Mouse (Mus musculus): ENCODE data around the gene Topors. TPM values are rescaled to one million over a fixed set of nuclear protein-coding genes. Genes with fewer than 3 reads are reported as not detected.
A peak's percentile ranks its signal among the peaks of the same experiment; 100 is the strongest.
"Not testable (repeated sequence)": the region's sequence is repeated elsewhere in the genome, so short reads cannot be mapped to it uniquely, and the experiment has no call there.

The Topors gene
- 26.7 and 27.2 TPM in 2 replicates for polyA plus RNA-seq (2015; fragmentation: Nextera tagmentation; extraction: Ambion mirVana)

DNA sequence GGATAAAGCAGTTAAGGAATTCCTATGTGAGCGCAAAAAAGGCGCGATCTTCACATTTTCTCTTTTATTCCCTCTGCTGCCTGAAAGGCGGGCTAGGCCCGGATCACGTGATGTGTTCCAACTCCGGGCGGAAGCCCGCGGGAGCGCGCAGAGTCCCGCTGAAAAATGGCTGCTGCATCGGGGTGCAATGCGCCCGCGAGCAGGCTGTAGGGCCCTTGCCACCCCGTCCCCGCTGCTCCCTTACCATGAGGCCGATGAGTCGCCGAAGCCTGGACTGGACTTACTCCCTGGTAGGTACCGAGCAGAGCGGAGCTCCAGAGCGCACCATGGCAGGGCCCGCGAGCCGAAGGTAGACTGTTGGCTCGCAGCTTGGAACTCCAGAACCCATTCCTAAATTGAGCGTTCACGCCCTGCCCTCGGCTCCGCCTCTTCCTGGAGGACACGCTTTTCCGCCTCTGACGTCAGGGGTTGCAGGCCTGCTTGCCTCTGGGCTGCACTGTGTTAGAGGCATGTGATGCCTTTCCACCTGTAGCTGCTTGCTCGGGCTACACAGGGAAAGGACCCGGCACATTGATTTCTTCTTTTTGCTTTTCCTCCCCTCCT lies at the start of gene Topors, which contains the start of gene Smim27:
Gene Topors (minus strand): TSS at position 421 of the 603 bp plus-strand sequence.
Gene Smim27 (plus strand): TSS at position 150 of the 603 bp plus-strand sequence.
- Histone ChIP-seq H3K27ac (replicated peaks) (peak within 1 kb of the TSS; percentile 99), H3K9ac (peak within 1 kb of the TSS; percentile 97), H3K4me1 (peaks cover 39% of the 10 kb centered on the region), H3K4me2 (peak within 1 kb of the TSS; percentile 98), H3K9me3 (no peaks in the 10 kb centered on the region), H3K4me3 (peak within 1 kb of the TSS; percentile 89), H3K36me3 (peaks cover 66% of the 10 kb centered on the region), H3K27me3 (replicated peaks) (no peaks in the 10 kb centered on the region)
- peak; percentile 94 for ATAC-seq (ENCODE audit: extremely low read depth, insufficient number of reproducible peaks, low FRiP score, low TSS enrichment)
- under 1% methylated on average over 38 of the region's 38 CpGs for WGBS

DNA sequence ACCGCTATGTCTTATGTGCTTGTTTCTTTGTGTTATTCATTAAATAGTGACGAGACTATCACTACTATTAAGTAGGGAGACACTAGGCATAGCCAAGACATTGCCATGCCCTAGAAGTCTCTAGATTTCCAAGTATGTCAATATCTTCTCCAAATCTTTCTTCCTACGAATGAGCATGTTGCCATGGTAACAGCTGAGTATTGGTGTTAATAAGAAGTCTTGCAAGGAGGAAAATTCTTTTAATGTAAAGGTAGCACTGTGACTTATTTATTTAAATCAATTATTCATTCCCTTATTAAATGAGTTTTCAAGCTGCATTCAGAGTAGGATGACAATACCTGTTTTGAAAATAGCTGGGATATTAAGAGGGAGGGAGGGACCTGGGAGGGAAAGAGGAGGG lies 47.8 kb upstream of the Topors start:
- no peak overlapping the region for H3K4me3 ChIP-seq

DNA sequence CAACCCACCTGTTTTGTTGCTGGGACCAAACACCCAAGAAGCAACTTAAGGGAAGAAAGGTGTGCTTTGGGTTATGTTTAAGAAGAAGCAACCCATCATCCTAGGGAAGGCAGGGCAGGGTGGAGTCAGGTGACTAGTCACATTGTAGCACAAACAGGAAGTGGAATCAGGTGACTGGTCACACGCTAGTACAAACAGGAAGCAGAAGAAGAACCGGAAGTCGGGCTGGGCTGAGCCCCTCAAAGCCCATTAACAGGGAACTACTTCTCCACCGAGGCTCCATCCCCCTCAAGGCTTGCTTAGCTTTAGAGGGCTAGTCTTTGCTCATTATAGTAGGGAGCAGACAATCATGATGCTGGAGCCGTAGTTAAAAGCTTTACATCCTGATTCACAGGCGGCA lies 43.4 kb upstream of the Topors start:
- no peak for ATAC-seq (ENCODE audit: extremely low read depth, insufficient number of reproducible peaks, low FRiP score, low TSS enrichment)
- Histone ChIP-seq H3K4me3 (no peak overlapping the region), H3K27ac (replicated peaks) (no peak overlapping the region), H3K27me3 (replicated peaks) (no peaks in the 10 kb centered on the region; the same call in 1 of the 2 replicates), H3K9me3 (no peaks in the 10 kb centered on the region), H3K36me3 (no peaks in the 10 kb centered on the region), H3K4me1 (no peaks in the 10 kb centered on the region), H3K4me2 (no peak overlapping the region), H3K9ac (no peak overlapping the region)
- 73% methylated on average over 6 of the region's 6 CpGs for WGBS

More for the DNA sequence above, 47.8 kb upstream of the Topors start:
- H3K9me3 ChIP-seq, result no peaks in the 10 kb centered on the region
- H3K27ac ChIP-seq (replicated peaks), result no peak overlapping the region
- no peak for ATAC-seq (ENCODE audit: extremely low read depth, insufficient number of reproducible peaks, low FRiP score, low TSS enrichment)
- no peaks in the 10 kb centered on the region for H3K36me3 ChIP-seq
- no peaks in the 10 kb centered on the region for H3K4me1 ChIP-seq
- H3K4me2 ChIP-seq, result no peak overlapping the region
- no peaks in the 10 kb centered on the region for H3K27me3 ChIP-seq (replicated peaks)
- 74% methylated on average over 3 of the region's 3 CpGs for WGBS
- no peak overlapping the region for H3K9ac ChIP-seq

DNA sequence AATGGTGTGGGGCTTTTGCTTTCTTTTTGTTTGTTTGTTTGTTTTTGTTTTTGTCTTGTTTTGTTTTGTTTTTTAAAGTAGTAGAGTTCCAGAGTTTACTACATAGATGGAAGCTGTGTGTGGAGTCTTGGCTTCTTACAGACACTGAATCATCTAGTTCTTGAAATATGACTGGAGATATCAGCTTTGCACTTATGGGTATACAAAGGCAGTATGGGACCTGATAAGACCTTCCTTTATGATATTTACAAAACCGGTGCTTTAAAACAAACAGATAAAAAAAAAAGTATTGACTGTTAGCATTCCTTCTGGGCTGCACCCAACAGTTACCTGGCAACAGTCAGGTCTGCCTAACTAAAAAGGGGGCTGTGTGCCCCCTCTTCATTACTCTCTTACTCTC lies 42.6 kb upstream of the Topors start:
- no peaks in the 10 kb centered on the region for H3K36me3 ChIP-seq
- no peak overlapping the region for H3K4me3 ChIP-seq
- no peak overlapping the region for H3K27ac ChIP-seq (replicated peaks)
- 62% methylated on average over 1 of the region's 1 CpGs for WGBS
- H3K9ac ChIP-seq, result no peak overlapping the region
- ATAC-seq (ENCODE audit: extremely low read depth, insufficient number of reproducible peaks, low FRiP score, low TSS enrichment), result no peak
- no peaks in the 10 kb centered on the region; the same call in 1 of the 2 replicates for H3K27me3 ChIP-seq (replicated peaks)
- H3K4me1 ChIP-seq, result no peaks in the 10 kb centered on the region
- no peak overlapping the region for H3K4me2 ChIP-seq
- no peaks in the 10 kb centered on the region for H3K9me3 ChIP-seq

DNA sequence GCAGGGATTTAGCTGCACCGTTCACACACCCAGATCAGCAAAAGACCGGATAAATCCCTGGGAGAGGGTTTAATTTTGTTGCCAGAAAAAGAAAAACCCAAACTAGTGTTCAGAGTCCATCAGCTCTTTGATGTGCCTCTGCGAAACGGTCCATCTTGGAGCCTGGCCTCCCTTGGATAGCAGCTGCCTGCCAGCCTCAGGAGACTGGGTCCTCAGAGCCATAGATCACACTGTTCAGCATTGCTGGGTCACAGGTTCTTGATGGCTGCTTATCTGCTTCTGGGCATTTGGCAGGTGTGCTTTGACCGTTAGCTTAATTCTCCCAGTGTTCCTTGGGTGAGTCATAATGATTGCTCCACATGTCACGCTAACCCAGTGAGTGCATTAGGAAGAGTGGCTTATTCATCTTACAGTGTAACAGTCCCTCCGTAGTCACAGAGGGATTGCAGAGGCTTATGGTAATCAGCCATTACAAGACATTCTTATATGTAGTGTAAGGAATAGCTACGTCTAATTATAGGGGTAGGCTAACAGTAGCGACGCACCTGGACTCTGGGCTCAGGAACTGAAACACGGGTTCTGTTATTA lies 41.2 kb upstream of the Topors start:
- no peaks in the 10 kb centered on the region for H3K36me3 ChIP-seq
- 74% methylated on average over 11 of the region's 11 CpGs for WGBS
- H3K27ac ChIP-seq (replicated peaks), result no peak overlapping the region
- no peaks in the 10 kb centered on the region; the same call in 1 of the 2 replicates for H3K27me3 ChIP-seq (replicated peaks)
- ATAC-seq (ENCODE audit: extremely low read depth, insufficient number of reproducible peaks, low FRiP score, low TSS enrichment), result no peak
- no peak overlapping the region for H3K4me3 ChIP-seq
- H3K9ac ChIP-seq, result no peak overlapping the region
- H3K4me1 ChIP-seq, result no peaks in the 10 kb centered on the region
- H3K4me2 ChIP-seq, result no peak overlapping the region
- no peaks in the 10 kb centered on the region for H3K9me3 ChIP-seq

DNA sequence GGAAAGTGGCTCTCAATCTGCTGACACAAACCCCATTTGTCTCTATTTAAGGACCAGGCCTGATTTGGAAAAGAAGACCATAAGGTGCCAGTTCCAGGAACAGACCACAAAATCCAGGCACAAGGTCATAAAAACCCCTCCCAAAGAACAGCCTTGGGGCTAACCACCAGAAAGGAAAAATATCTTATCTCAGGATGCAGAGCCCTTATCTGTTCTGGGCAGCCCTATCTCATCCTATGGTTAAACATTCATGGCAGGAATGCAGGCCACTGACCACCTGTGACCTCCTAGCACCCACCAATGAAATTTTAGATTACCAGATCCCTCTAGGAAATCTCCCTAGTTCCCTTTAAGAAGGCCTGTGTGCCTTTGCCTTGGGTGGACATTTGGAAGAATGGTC lies 40.0 kb upstream of the Topors start:
- no peaks in the 10 kb centered on the region for H3K36me3 ChIP-seq
- ATAC-seq (ENCODE audit: extremely low read depth, insufficient number of reproducible peaks, low FRiP score, low TSS enrichment), result no peak
- no peak overlapping the region for H3K27ac ChIP-seq (replicated peaks)
- H3K4me1 ChIP-seq, result no peaks in the 10 kb centered on the region
- H3K4me3 ChIP-seq, result no peak overlapping the region
- H3K27me3 ChIP-seq (replicated peaks), result peaks cover 3% of the 10 kb centered on the region; the same call in 1 of the 2 replicates
- H3K9ac ChIP-seq, result no peak overlapping the region
- H3K9me3 ChIP-seq, result no peaks in the 10 kb centered on the region
- H3K4me2 ChIP-seq, result no peak overlapping the region

DNA sequence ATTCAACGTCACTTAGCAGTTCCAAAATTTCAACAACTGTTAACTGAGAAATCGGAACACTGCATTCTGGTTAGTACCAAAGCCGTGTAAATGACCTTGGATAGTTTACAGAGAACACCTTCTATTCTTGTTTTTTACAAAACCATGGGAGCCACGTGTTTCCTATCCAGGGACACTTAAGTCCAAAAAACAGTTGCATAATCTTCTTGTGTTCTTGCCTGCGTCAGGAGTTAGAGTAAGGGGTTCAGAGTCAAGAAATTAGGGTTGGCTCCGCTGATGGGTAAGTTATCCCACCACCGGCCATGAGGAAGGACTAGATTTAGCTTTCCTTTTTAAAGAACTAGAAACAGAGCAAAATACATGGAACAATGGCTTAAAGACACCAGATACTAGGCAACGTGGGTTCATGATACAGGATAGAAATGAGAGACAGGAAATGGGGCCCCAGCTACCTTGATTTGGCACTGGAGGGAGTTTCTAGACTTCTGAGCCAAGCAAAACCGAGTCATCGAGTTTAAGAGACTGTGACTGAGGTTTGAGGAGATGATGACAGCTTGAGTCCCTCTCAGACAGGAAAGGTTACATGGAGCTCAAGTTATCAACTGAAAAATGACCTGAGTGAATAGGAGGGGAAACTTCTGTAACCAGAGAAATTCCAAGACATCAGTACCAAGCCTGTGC lies 32.9 kb upstream of the Topors start:
- WGBS, result 59% methylated on average over 10 of the region's 10 CpGs
- H3K9me3 ChIP-seq, result no peaks in the 10 kb centered on the region
- no peak overlapping the region for H3K4me3 ChIP-seq
- ATAC-seq (ENCODE audit: extremely low read depth, insufficient number of reproducible peaks, low FRiP score, low TSS enrichment), result no peak
- H3K4me1 ChIP-seq, result peaks cover 13% of the 10 kb centered on the region; the same call in 1 of the 2 replicates
- H3K27ac ChIP-seq (replicated peaks), result no peak overlapping the region
- no peak overlapping the region for H3K9ac ChIP-seq
- H3K27me3 ChIP-seq (replicated peaks), result peaks cover 24% of the 10 kb centered on the region; the same call in 1 of the 2 replicates
- H3K4me2 ChIP-seq, result no peak overlapping the region
- no peaks in the 10 kb centered on the region for H3K36me3 ChIP-seq

DNA sequence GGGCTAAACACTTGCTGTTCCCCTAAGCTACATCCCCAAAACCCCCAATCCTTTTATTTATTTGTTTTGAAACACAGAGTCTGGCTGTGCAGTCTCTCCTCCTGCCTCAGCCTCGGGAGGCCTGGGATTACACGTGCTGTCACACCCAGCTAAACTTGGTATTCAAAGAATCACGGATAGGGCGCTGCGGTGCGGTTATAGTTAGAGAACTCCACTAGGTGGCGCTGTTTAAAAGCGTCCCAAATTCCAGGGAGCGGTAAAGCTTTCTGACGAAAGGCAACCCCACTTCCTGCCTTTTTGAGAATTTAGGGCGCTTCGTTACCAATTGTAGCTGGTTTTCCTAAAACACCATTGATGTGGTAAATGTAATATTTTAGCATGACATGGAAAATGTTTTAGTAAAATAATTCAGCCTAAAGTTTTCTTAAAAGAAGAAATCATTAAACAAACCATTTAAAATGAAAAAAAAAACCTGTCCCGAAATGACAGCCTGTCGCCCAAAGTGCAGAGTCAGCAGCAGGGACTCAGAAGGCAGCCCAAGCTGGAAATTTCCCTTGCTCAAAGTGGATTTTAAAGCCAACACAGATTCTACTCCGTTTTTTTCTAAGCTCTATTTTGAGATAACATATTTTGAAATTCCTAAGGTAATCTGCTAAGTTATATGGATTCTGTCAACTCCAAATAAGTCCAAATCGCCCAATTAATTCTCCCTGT lies 31.6 kb upstream of the Topors start:
- 8% methylated on average over 16 of the region's 16 CpGs for WGBS
- Histone ChIP-seq H3K27ac (replicated peaks) (no peak overlapping the region), H3K36me3 (no peaks in the 10 kb centered on the region), H3K4me3 (peak overlapping the region; percentile 21), H3K4me1 (peaks cover 13% of the 10 kb centered on the region; the same call in 1 of the 2 replicates), H3K27me3 (replicated peaks) (peaks cover 24% of the 10 kb centered on the region; the same call in 1 of the 2 replicates), H3K4me2 (peak overlapping the region; percentile 62), H3K9ac (peak overlapping the region; percentile 56; the same call in 1 of the 2 replicates), H3K9me3 (no peaks in the 10 kb centered on the region)
- ATAC-seq (ENCODE audit: extremely low read depth, insufficient number of reproducible peaks, low FRiP score, low TSS enrichment), result no peak

DNA sequence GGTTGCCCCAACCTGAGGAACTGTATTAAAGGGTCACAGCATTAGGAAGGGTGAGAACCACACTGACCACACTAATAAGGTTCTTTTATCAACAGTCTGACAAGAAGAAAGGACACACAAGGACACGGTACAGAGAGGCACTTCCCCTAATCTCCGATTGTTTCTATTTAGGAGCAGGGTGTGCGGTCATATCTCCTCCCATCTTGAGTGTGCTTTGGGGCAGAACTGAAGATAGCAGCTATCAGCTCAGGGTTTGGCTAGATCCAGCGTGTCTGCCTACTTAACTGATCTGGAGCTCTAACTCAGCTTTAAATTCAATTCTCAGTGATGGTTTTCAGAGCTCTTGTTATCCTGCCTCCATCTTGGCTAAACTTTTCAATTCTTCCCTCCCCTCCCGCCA lies 29.5 kb upstream of the Topors start:
- peaks cover 13% of the 10 kb centered on the region; the same call in 1 of the 2 replicates for H3K4me1 ChIP-seq
- no peak overlapping the region for H3K4me3 ChIP-seq
- no peak overlapping the region for H3K27ac ChIP-seq (replicated peaks)
- H3K27me3 ChIP-seq (replicated peaks), result peaks cover 15% of the 10 kb centered on the region; the same call in 1 of the 2 replicates
- ATAC-seq (ENCODE audit: extremely low read depth, insufficient number of reproducible peaks, low FRiP score, low TSS enrichment), result no peak
- no peaks in the 10 kb centered on the region for H3K36me3 ChIP-seq
- H3K9me3 ChIP-seq, result peaks cover 4% of the 10 kb centered on the region
- H3K9ac ChIP-seq, result no peak overlapping the region
- WGBS, result 17% methylated on average over 5 of the region's 5 CpGs
- H3K4me2 ChIP-seq, result no peak overlapping the region

DNA sequence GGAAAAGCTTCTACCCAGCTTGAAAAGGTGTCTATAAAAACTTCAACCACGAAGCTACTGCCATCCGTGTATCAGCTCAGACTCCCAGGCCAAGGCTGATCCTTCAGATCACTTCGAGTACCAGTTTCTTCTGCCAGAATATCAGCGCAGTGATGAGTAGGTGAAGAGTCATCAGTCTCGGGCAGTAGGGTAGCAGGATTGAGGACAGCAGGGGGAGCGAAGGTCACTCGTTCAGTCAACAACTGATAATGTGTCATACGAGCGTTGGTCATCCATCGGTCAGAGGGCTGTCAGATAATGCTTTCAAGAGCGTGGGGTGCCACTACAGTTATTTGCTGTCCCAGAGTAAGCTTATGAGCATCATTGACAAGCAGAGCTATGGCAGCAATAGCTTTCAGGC lies 21.9 kb upstream of the Topors start:
- not testable (repeated sequence) for H3K4me3 ChIP-seq

DNA sequence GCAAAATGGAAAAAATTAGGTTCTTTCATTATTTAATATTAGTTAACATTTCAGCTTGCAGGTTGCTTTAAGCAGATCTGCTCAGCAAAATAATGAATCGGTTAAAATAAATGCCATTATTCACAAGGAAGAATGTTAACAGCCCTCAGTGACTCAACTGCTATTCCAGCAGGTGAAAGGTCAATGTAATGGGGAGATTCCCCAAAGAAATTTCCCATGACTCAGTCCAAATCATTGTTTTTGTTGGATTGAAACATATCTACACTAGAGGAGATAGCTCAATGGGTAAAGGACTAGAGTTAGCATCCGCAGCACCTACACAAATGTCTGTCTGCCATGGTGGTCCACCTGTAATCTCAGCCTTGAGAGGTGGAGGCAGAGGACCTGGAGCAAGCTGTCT lies 19.4 kb upstream of the Topors start:
- H3K4me2 ChIP-seq, result no peak overlapping the region
- H3K9ac ChIP-seq, result no peak overlapping the region
- 75% methylated on average over 2 of the region's 2 CpGs for WGBS
- H3K36me3 ChIP-seq, result no peaks in the 10 kb centered on the region
- no peaks in the 10 kb centered on the region for H3K27me3 ChIP-seq (replicated peaks)
- no peak overlapping the region for H3K4me3 ChIP-seq
- H3K4me1 ChIP-seq, result no peaks in the 10 kb centered on the region
- ATAC-seq (ENCODE audit: extremely low read depth, insufficient number of reproducible peaks, low FRiP score, low TSS enrichment), result no peak
- H3K27ac ChIP-seq (replicated peaks), result no peak overlapping the region
- H3K9me3 ChIP-seq, result peaks cover 24% of the 10 kb centered on the region

More for the DNA sequence above, 21.9 kb upstream of the Topors start:
- not testable (repeated sequence) for H3K4me1 ChIP-seq; H3K27me3 ChIP-seq (replicated peaks); H3K36me3 ChIP-seq; H3K9ac ChIP-seq; H3K4me2 ChIP-seq; ATAC-seq (ENCODE audit: extremely low read depth, insufficient number of reproducible peaks, low FRiP score, low TSS enrichment); H3K27ac ChIP-seq (replicated peaks)
- 71% methylated on average over 11 of the region's 11 CpGs for WGBS
- H3K9me3 ChIP-seq, result peaks cover 29% of the 10 kb centered on the region
